Mouse (Mus musculus) olfactory bulb, adult 2 months (tissue): ENCODE results near the gene Maml1. TPM values are rescaled to one million over a fixed set of nuclear protein-coding genes. Genes with fewer than 3 reads are reported as not detected.

ENCODE experiments used
- H3K27ac ChIP-seq: fragments of 200-500 bp; 2 replicates; pipeline ENCODE4 v1.5.1; 2012; ENCODE audit warnings: low read depth, low read length; ENCODE audit not compliant: insufficient read depth
- H3K4me1 ChIP-seq: fragments of 200-500 bp; 2 replicates; pipeline ENCODE4 v1.6.1; 2012; ENCODE audit warnings: low read length; ENCODE audit not compliant: control insufficient read depth, insufficient read depth
- H3K4me3 ChIP-seq: fragments of 200-500 bp; 2 replicates; pipeline ENCODE4 v1.5.1; 2012; ENCODE audit warnings: mild to moderate bottlenecking, low read depth, low read length, moderate library complexity; ENCODE audit not compliant: insufficient read depth
- CTCF ChIP-seq: fragments of 200-500 bp; IDR thresholded peaks from 2 replicates; pipeline ENCODE4 v1.5.1; 2012; ENCODE audit warnings: low read depth, mild to moderate bottlenecking, low read length, moderate library complexity; ENCODE audit not compliant: insufficient read depth
- POLR2A ChIP-seq: fragments of 200-500 bp; IDR thresholded peaks from 2 replicates; pipeline ENCODE4 v1.6.1; 2012; ENCODE audit warnings: mild to moderate bottlenecking, low read depth, low read length, moderate library complexity; ENCODE audit not compliant: insufficient read depth
- WGBS: fragments of 180-500 bp; shearing (Covaris S2); methylation state at CpG from one replicate; pipeline ENCODE4 v1.1.7; 2018; 5-methylcytosine and 5-hydroxymethylcytosine counted together
- polyA plus RNA-seq: library from polyadenylated mRNA; stranded (reverse); fragments of >200 nt; gene quantifications from 2 replicates; pipeline ENCODE4 v1.2.4, GENCODE M21; 2012; ENCODE audit warnings: low replicate concordance; ENCODE audit not compliant: missing spikeins, insufficient read depth, insufficient read length

Maml1 gene
- polyA plus RNA-seq, 1 experiment: not detected

- Histone ChIP-seq H3K4me1 (peaks cover 27% of the 10 kb centered on the region), H3K27ac (no peak overlapping the region), H3K4me3 (no peak overlapping the region)
- TF ChIP-seq CTCF (no peak), POLR2A (no peak)
- 50% methylated on average over 1 of the region's 1 CpGs for WGBS
Measured at GRCm38 (mm10) chr11:50253393-50253792, 38.7 kb downstream of the Maml1 start.

DNA sequence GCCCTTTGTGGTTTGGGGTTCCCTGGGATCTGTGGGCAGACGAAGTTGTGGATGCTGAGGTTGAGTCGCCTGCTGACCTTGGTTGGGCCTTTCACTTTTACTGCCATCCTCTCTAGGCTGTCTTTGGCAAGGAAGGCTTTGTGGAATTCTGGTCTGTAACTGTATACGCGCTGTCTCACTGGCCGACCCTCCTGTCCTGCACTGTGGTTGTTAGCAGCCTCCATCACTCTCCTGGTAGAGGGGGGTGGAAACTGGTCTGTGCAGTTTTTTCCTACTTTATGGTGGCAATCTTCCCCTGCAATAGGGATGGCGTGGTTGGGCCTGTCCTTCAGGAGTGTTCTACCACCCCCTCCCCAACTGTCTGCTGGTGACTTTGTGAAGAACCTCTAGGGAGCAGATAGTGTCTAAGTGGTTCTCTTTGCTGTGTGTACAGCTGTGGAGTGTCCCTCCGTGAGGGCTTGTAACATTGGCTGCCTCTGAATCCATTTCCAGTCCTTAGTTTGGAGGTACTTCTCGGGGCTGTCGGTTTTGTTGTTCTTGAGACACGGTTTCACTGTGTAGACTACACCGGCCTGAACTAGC lies 39.3 kb downstream of the Maml1 start:
- Histone ChIP-seq H3K4me1 (peaks cover 27% of the 10 kb centered on the region), H3K27ac (no peak overlapping the region), H3K4me3 (no peak overlapping the region)
- TF ChIP-seq CTCF (no peak), POLR2A (no peak)
- 86% methylated on average over 11 of the region's 11 CpGs for WGBS

DNA sequence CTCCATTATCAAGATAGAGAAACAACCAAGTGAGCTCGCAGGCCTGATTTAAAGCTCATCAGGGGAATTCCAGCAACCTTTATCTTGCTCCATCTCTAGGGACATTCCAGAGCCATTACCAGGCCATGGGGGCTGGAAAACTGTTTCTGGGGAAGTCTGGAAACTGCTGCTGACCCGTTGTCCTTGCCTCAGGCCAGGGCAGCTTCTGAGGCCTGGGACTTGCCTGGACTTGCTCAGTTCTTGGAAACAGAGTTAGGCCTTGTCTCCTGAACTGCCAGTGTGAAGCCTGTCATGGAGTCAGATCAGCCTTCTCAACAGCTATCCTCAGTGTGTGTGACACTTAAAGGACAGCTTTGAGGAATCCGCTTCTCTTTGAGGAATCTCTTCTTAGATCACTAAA lies 39.9 kb downstream of the Maml1 start:
- H3K4me1 ChIP-seq: peaks cover 27% of the 10 kb centered on the region
- TF ChIP-seq POLR2A (no peak), CTCF (no peak)
- WGBS: 85% methylated on average over 3 of the region's 3 CpGs
- no peak overlapping the region for H3K4me3 ChIP-seq
- no peak overlapping the region for H3K27ac ChIP-seq

DNA sequence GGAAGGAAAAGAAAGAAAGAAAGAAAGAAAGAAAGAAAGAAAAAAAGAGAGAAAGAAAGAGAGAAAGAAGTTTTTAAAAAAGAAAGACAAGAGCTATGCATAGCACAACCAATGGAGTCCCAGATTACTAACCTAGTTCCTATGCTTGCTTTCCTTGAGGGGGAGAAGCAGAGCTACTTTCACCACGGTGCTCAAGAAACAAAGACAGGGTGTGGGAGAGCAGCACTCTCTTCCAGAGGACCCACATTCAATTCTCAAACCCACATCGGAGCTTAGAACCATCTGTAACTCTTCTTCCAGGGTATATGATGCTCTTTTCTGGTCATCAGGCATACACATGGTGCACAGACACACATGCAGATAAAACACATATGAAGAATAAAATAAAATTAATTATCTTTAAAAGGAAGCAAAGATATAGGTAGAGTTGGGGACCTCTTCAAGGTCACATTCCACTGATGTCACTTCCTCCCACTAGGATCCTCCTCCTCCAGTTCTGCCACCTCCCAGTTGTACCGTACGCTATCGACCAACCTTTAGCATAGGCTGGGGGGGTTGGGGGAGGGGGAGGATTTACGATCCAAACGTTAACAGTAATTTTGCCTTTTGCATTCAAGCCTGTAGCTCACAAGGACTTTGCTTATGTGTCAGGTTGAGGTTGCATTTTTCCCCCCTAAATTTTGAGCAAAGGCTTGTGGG lies 43.5 kb downstream of the Maml1 start:
- WGBS: 78% methylated on average over 7 of the region's 7 CpGs
- Histone ChIP-seq H3K4me3 (no peak overlapping the region), H3K4me1 (peaks cover 3% of the 10 kb centered on the region), H3K27ac (no peak overlapping the region)
- no peak for TF ChIP-seq CTCF

DNA sequence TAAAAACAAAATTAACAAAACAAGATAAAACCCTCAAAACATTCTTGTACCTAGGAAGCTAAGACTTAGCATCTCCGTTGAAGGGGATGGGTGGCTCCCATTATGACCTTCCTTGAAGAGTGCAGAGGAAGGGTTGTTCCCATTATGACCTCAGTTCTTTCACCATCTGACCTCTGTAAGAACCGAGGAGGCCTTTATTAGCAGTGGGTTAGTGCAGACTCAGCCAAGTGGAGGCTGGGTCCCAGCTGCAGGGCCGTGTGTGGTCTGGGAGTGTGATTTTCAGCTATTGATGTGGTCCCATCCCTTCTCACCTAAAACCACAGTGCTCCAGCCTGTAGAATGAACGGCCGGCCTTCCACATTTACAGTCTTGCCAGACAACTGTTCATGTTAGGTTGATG lies 46.8 kb downstream of the Maml1 start:
- 87% methylated on average over 5 of the region's 5 CpGs for WGBS
- no peaks in the 10 kb centered on the region for H3K4me1 ChIP-seq
- no peak overlapping the region for H3K4me3 ChIP-seq
- TF ChIP-seq POLR2A (no peak), CTCF (no peak)
- H3K27ac ChIP-seq: no peak overlapping the region

DNA sequence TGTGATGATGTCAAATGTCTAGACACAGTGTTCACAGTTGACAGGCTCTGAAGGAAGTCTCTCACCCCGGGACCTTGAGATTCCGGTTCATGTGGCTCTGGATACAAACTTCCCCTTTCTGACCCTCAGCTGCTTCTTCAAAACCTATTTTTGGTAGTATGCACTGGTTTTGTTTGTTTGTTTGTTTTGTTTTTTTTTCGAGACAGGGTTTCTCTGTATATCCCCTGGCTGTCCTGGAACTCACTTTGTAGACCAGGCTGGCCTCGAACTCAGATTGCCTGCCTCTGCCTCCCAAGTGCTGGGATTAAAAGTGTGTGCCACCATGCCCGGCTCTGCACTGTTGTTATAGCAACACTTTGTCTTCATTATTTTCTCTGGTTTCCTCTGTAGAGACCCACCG lies 48.2 kb downstream of the Maml1 start:
- no peaks in the 10 kb centered on the region for H3K4me1 ChIP-seq
- TF ChIP-seq POLR2A: no peak
- H3K4me3 ChIP-seq: no peak overlapping the region
- WGBS: 70% methylated on average over 6 of the region's 6 CpGs
- H3K27ac ChIP-seq: no peak overlapping the region

DNA sequence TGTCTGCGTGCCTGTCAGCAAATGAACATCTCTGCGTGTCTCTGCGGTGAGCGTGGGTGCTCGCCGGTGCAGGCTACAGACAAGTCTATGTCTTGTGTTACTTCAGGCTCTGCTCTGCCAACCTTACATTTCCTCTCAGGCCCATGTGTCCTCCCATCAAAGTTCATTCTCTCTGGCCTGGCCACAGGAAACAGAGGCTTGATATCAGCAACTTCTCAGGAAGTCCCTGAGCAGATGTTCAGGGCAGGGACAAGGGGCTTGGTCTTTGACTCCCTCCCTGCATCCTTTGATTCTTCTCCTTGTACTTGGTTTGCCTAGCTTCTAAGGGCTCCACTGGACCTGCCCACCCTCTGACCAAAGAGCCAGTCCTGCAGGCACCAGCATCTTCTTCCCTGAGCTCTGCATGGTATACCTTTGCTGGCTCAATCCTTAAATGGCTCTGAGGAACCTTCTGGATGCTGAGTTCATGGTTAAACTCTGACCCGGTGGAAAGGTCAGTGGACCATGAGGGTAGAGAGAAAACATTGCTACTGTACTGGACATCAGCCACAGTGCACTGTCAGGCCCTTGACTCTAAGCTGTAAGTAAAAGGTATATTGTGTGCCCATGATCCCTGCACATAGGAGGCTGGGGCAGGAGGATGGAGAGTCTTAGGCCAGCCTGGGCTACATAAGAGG lies 51.7 kb downstream of the Maml1 start:
- peaks cover 10% of the 10 kb centered on the region for H3K4me1 ChIP-seq
- WGBS: 87% methylated on average over 7 of the region's 7 CpGs
- no peak overlapping the region for H3K27ac ChIP-seq
- no peak for TF ChIP-seq POLR2A
- TF ChIP-seq CTCF: no peak
- no peak overlapping the region for H3K4me3 ChIP-seq

DNA sequence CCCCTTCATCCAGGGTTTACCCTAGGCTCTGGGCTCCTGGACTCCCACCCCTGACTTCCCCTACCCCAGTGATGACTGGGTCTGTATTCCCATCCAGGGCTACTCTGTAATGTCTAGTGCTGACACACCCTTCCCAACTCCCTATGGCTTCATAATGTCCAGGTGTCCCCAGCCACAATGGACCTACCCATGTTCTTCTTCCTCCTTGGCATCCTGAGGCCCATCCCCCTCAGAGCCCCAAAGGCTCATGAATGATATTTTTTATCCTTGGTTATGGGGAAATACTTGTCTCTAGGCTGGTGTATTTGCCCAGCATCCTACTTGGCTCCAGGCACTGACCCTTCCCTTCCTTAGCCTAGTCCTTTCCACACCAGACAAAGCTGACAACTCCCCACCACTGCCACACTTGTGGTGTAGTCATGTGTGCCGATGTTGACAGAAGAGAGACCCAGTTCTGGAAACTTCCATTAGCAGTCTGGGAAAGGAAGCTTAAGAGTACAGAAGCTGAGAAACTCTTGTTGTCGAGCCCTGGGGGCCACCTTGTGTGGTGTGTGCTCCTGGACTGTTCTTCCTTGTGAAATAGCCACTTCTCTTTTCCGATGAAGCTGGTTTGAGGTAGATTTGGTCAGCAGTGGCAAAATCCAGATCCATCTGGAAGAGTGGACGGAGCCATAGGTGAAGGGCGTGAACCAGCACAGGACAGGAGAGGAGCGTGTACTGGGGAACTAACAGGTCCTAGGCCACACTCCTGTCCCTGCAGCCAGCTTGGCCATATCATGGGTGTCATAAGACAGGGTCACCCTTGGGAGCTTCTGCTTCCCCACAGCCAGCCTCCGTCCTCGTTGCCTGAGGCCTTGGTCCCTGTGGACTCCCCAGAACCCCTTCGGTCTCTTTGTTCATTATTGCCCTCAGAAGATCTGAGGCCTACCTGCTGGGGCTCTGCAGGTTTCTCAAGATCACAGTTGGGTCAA lies 53.0 kb downstream of the Maml1 start:
- peaks cover 10% of the 10 kb centered on the region for H3K4me1 ChIP-seq
- no peak overlapping the region for H3K27ac ChIP-seq
- TF ChIP-seq POLR2A (no peak), CTCF (no peak)
- no peak overlapping the region for H3K4me3 ChIP-seq
- 94% methylated on average over 9 of the region's 9 CpGs for WGBS

DNA sequence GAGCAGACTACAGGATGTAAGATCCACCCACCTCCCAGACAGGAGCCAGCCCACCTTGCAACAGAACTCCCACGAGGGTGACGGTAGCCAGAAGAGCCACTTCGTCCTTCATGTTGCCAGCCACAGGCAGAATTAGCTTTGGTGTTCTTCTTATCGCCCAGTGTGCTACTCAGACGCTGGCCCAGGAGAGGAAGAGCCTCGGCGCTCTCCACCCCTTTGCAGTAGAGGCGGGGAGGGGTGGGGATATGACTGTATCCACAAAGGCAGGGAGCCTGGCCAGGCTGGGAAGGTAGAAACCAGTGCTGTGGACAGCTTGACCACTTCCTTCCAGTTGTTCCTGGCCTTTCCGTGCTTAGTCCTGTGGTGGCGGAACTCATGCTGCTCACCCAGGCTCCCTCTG lies 53.8 kb downstream of the Maml1 start, which contains the start of gene Ltc4s:
Gene Ltc4s (minus strand): TSS at position 293 of the 400 bp plus-strand sequence.
- Histone ChIP-seq H3K4me1 (peaks cover 10% of the 10 kb centered on the region), H3K4me3 (no peak within 1 kb of the TSS), H3K27ac (no peak within 1 kb of the TSS)
- TF ChIP-seq POLR2A (no peak), CTCF (no peak)
- 74% methylated on average over 10 of the region's 10 CpGs for WGBS
